Mouse (Mus musculus) neural tube, embryonic 12.5 days (tissue): Measurements from ENCODE around the gene P2rx5. TPM values are rescaled to one million over a fixed set of nuclear protein-coding genes. Genes with fewer than 3 reads are reported as not detected.

Experiments used
- ATAC-seq: fragments of 200-750 bp; cut with Nextera tagmentation; 2 replicates; pipeline ENCODE4 v1.8.0; 2017; ENCODE audit warnings: low read depth, mild to moderate bottlenecking, moderate TSS enrichment, moderate library complexity; ENCODE audit not compliant: low FRiP score
- H3K27ac ChIP-seq: fragments of 300-500 bp; sonication (generic); 2 replicates; pipeline ENCODE4 v1.5.1; 2016
- H3K27me3 ChIP-seq: fragments of 300-500 bp; sonication (generic); replicated peaks from 2 replicates; pipeline ENCODE4 v1.6.1; 2016; ENCODE audit warnings: mild to moderate bottlenecking
- H3K36me3 ChIP-seq: fragments of 300-500 bp; sonication (generic); 2 replicates; pipeline ENCODE4 v1.6.1; 2016; ENCODE audit warnings: mild to moderate bottlenecking
- H3K4me1 ChIP-seq: fragments of 300-500 bp; sonication (generic); 2 replicates; pipeline ENCODE4 v1.6.1; 2016
- H3K4me2 ChIP-seq: fragments of 300-500 bp; sonication (generic); replicated peaks from 2 replicates; pipeline ENCODE4 v1.6.1; 2016; ENCODE audit warnings: mild to moderate bottlenecking
- H3K4me3 ChIP-seq: fragments of 300-500 bp; sonication (generic); 2 replicates; pipeline ENCODE4 v1.5.1; 2016
- H3K9ac ChIP-seq: fragments of 300-500 bp; sonication (generic); 2 replicates; pipeline ENCODE4 v1.6.1; 2016; ENCODE audit warnings: mild to moderate bottlenecking
- H3K9me3 ChIP-seq: fragments of 300-500 bp; sonication (generic); 2 replicates; pipeline ENCODE4 v1.6.1; 2016; ENCODE audit warnings: mild to moderate bottlenecking
- WGBS: fragments of 180-500 bp; shearing (Covaris S2); methylation state at CpG from one replicate; pipeline ENCODE4 v1.1.7; 2016; 5-methylcytosine and 5-hydroxymethylcytosine counted together
- polyA plus RNA-seq: library from polyadenylated mRNA; unstranded; fragments of >200 nt; fragmentation: Nextera tagmentation; extraction: Ambion mirVana; gene quantifications from 2 replicates; pipeline ENCODE4 v1.2.1, GENCODE M21; 2016

Gene P2rx5
- 0.22 and 0.30 TPM in 2 replicates for polyA plus RNA-seq

DNA sequence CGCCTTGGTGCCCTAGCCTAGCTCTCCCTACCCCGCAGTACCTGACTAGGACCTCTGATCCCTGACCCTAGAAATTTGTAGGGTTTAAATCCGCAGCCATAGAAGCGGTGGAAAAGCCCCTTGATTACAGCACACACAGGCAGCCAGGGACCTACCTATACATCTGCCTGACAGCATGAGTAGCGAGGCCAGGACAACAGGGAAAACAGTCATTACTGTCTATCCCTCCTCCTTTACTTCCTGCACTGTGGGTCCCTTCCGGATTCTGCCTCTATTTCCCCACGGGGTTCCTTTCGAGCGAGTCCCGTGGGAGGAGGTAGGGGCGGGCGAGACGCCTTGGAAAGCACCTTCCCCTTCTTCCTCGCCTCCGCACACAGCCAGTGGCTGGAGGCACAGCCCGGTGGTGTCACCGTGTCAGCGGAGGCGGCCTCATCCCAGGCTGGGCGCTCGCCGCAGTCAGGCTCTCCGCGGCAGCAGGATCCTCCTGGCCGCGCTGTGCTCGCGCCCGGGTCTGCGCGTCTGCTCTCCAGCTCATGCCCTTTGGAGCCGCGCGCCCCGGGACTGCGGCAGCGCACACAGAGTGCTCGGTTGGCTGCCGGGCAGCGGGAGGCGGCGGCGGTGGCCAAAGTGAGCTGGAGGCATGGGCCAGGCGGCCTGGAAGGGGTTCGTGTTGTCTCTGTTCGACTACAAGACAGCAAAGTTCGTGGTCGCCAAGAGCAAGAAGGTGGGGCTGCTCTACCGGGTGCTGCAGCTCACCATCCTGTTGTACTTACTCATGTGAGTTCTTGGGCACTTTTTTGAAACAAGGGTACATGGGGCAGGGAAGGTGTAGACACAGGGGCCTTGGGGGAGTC is at the start of gene P2rx5:
P2rx5 (plus strand) TSS at position 465 of the 854 bp plus-strand sequence.
- H3K36me3 ChIP-seq = no peaks in the 10 kb centered on the region
- whole genome bisulfite sequencing = 2% methylated on average over 49 of the region's 49 CpGs
- no peak within 1 kb of the TSS for H3K27ac ChIP-seq
- H3K4me1 ChIP-seq = 0 out of 2 replicates have a peak, but pooled peaks cover 4% of the 10 kb centered on the region
- ATAC-seq = 0 out of 2 replicates have a peak, but pooled peaks have one; percentile 48
- peaks cover 23% of the 10 kb centered on the region for H3K27me3 ChIP-seq
- peak within 1 kb of the TSS; percentile 75 for H3K4me2 ChIP-seq
- no peaks in the 10 kb centered on the region for H3K9me3 ChIP-seq
- peak within 1 kb of the TSS; percentile 36 for H3K4me3 ChIP-seq
- peak within 1 kb of the TSS; percentile 45 for H3K9ac ChIP-seq

DNA sequence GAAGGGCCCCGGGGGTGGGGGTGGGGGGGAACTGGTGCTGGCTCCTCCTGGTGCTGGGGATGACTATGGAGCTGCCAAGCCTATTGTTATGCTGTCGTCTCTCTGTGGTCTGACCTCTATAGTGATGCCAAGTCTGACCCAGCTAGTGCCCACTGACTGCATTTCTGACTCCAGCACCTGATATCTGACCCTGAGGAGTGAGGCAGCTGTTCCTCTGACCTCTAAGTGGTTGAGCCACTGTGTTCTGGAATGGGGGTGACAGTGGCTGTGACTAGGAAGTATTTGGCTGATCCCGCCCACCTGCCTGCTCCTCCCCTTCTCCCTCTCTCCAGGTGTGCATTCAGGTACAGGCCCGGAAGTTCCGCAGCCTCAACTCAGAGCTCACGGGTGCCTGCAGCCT is 48.8 kb upstream of the P2rx5 start:
- H3K36me3 ChIP-seq = no peaks in the 10 kb centered on the region
- no peaks in the 10 kb centered on the region for H3K27me3 ChIP-seq
- no peak overlapping the region for H3K9ac ChIP-seq
- no peaks in the 10 kb centered on the region for H3K9me3 ChIP-seq
- no peak overlapping the region for H3K4me2 ChIP-seq
- no peak for ATAC-seq
- H3K27ac ChIP-seq = no peak overlapping the region
- 71% methylated on average over 6 of the region's 6 CpGs for WGBS
- no peaks in the 10 kb centered on the region for H3K4me1 ChIP-seq
- no peak overlapping the region for H3K4me3 ChIP-seq

DNA sequence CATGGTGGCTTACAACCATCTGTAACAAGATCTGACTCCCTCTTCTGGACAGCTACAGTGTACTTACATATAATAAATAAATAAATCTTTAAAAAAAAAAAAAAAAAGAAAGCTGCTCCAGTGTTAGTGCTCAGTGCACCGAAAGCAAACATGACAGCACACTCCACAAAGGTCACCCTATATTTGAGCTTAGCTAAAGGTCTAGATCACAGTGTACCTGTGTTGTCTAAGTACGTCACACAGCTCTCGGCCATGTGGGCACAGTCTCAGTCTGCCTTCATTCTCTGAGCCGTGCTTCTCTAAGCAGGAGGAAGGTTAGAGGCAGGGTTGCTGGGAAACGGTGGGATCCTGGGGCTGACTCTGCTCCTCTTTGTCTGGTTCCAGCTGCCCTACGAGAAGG is 33.7 kb upstream of the P2rx5 start:
- 95% methylated on average over 6 of the region's 6 CpGs for WGBS
- Histone ChIP-seq H3K36me3 (peaks cover 5% of the 10 kb centered on the region; the same call in 1 of the 2 replicates), H3K27ac (no peak overlapping the region), H3K4me1 (no peaks in the 10 kb centered on the region), H3K9me3 (no peaks in the 10 kb centered on the region), H3K4me3 (no peak overlapping the region), H3K4me2 (no peak overlapping the region), H3K27me3 (no peaks in the 10 kb centered on the region), H3K9ac (no peak overlapping the region)
- no peak for ATAC-seq

DNA sequence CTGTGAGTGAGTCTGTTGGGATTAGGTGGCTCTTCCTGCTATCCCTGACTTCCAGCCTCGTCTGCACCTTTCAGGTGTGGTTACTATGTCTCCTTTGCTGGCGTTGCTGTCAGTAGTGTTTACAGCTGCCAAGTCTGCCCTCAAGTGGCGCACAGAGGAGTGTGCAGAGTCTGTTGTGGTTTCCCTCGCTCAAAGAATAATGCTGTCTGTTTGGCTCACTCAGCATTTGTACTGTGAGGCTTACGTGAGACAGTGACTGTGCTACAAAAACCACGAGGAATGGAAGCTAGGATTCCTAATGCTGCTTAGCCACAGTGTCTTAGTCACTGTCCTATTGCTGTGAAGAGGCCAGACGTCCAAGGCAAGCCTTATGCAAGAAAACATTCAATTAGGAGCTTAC is 29.2 kb upstream of the P2rx5 start:
- Histone ChIP-seq H3K27me3 (no peaks in the 10 kb centered on the region), H3K4me1 (peaks cover 10% of the 10 kb centered on the region), H3K27ac (no peak overlapping the region), H3K4me3 (no peak overlapping the region), H3K9me3 (no peaks in the 10 kb centered on the region), H3K4me2 (no peak overlapping the region), H3K36me3 (peaks cover 28% of the 10 kb centered on the region), H3K9ac (no peak overlapping the region)
- ATAC-seq = no peak
- WGBS = 86% methylated on average over 7 of the region's 7 CpGs

DNA sequence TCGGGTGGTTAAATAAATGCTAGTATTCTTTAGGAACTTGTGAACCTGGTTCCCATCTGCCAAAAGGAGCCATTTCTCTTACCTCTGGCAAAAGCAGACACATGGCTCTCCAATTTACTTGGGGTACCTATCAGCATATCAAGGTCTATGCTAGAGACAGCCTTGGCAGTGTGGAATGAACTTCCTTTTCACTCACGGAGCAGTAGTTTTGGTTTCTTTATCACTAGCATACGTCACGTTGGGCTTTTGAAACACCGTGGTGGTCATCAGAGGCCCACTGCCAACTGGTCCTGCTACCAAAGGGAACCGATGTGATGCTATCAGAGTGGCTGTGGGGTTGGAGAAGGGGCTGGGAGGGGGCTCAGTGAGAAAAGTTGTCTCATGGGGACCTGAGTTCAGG is 27.2 kb upstream of the P2rx5 start:
- peaks cover 27% of the 10 kb centered on the region for H3K4me1 ChIP-seq
- H3K4me2 ChIP-seq = no peak overlapping the region
- H3K9me3 ChIP-seq = no peaks in the 10 kb centered on the region
- H3K4me3 ChIP-seq = no peak overlapping the region
- 98% methylated on average over 6 of the region's 6 CpGs for WGBS
- no peak overlapping the region for H3K27ac ChIP-seq
- H3K9ac ChIP-seq = no peak overlapping the region
- H3K36me3 ChIP-seq = peaks cover 24% of the 10 kb centered on the region
- ATAC-seq = no peak
- no peaks in the 10 kb centered on the region for H3K27me3 ChIP-seq

DNA sequence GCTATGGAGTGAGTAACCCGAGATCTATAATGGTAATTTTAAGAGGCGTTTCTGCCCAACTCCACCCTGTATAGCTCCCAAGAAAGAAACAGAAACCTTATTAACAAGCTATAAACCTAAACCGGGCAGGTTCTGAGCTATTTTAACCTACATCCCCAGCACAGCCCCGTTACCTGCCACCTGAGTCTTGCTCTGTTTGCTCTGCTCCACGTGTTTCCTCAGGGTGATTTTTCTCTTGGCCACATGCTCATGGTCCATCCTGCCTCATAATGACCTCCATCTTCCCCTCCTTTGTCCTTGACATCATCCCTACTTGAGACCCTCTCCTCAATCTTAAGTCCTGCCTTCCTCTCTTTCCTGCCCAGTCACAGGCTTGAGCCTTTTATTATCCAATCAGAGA is 26.0 kb upstream of the P2rx5 start:
- peak overlapping the region; percentile 30 for H3K4me2 ChIP-seq

DNA sequence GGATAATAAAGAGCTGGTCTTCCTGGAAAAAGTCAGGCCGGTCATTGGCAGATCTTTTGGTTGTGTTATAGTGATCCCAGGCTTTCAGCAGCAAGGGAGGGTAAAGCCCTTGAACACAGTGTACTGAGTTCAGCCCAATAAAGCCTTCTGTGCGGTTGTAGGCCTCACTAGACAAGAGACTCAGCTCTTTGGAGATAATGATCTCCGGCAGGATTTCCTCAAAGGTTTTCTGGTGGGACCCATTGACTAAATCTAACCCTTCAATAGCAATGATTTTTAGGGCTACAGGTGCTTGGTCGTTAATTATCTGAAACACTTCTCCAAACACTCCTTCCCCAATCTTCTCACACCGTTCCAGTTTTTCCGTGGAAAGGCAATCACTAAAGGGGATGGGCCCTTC is 23.6 kb upstream of the P2rx5 start:
- Histone ChIP-seq H3K36me3 (peaks cover 24% of the 10 kb centered on the region), H3K4me1 (peaks cover 27% of the 10 kb centered on the region), H3K27ac (no peak overlapping the region), H3K4me2 (peak overlapping the region; percentile 85), H3K4me3 (peak overlapping the region; percentile 82; the same call in 1 of the 2 replicates), H3K9me3 (no peaks in the 10 kb centered on the region), H3K27me3 (no peaks in the 10 kb centered on the region), H3K9ac (0 out of 2 replicates have a peak overlapping the region, but pooled peaks have one; percentile 10)
- WGBS = 63% methylated on average over 6 of the region's 6 CpGs
- ATAC-seq = no peak

More for the DNA sequence above, 26.0 kb upstream of the P2rx5 start:
- Histone ChIP-seq H3K4me3 (no peak overlapping the region), H3K27me3 (no peaks in the 10 kb centered on the region), H3K4me1 (peaks cover 27% of the 10 kb centered on the region), H3K36me3 (peaks cover 24% of the 10 kb centered on the region), H3K27ac (no peak overlapping the region), H3K9ac (no peak overlapping the region), H3K9me3 (no peaks in the 10 kb centered on the region)
- no peak for ATAC-seq
- WGBS = 91% methylated on average over 5 of the region's 5 CpGs

DNA sequence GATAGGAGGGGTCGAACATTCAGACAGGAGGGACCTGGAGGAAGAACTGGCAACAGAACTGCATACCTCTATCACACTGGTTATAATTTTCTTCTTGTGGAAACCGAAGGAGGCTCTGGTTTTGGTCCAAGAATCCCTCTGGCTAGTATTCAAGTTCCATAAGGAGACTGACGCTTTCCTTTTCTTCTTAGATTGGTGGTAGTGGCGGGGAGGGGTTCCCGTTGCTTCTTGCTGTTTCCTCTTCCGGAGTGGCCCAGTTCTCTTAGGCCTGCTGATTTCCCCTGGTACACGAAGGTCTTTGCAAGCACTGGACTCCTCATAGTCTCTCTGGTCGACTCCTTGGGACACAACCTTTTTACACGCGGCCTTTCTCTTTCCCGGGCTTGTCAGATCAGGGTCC is 23.1 kb upstream of the P2rx5 start:
- 44% methylated on average over 11 of the region's 11 CpGs for WGBS
- no peaks in the 10 kb centered on the region for H3K9me3 ChIP-seq
- no peak for ATAC-seq
- H3K4me2 ChIP-seq = peak overlapping the region; percentile 85
- no peak overlapping the region for H3K27ac ChIP-seq
- H3K36me3 ChIP-seq = peaks cover 24% of the 10 kb centered on the region
- peak overlapping the region; percentile 78 for H3K9ac ChIP-seq
- no peaks in the 10 kb centered on the region for H3K27me3 ChIP-seq
- peaks cover 27% of the 10 kb centered on the region for H3K4me1 ChIP-seq
- H3K4me3 ChIP-seq = peak overlapping the region; percentile 82

DNA sequence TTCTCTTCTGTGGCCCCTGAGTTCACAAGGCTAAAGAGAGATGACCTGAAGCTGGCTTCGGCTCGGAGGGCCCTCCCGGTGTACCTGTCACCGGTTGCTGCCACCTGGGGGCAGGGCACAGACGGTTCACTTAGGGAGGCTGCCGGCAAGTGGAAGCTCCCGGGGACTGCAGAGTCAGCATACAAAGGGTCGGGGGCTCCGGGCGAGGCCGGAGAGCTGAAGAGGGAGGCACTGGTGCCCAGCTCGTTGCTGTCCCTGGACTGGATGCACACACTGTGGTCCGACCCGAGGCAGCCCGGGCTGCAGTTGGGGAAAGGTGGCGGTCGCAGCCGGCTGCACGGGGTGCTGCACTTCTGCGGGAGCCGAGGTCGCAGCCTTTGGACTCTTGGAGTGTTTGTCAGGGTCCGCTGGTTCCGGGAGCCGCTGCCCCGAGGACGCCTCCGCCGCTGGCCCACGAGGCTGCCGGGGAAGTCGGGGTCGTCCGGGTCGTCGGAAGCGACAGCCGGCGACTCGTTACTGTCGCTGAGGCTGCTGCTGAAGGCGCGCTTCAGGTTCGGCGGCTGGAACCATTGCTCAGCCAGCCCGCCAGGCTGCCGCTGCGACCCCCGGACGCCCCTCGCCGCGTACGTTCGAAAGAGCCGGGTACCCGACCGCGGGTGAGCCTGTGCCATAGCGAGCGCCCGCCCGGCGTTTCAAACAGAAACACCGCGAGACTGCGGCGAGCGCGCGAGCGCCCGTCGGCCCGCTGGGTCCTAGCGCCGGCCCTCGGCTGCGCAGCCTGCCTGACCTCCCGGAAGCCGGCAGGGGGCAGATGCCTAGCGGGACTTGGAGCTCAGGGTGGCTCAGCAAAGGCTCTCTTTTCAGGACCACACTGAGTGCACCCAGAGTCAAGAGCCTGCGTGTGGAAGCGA is 22.4 kb upstream of the P2rx5 start, which contains the start of gene Haspin:
Haspin (minus strand) TSS at position 704 of the 911 bp plus-strand sequence.
- peak; percentile 91 for ATAC-seq
- Histone ChIP-seq H3K4me1 (peaks cover 27% of the 10 kb centered on the region), H3K4me3 (peak within 1 kb of the TSS; percentile 82), H3K9me3 (no peaks in the 10 kb centered on the region), H3K9ac (peak within 1 kb of the TSS; percentile 78), H3K4me2 (peak within 1 kb of the TSS; percentile 85), H3K27ac (no peak within 1 kb of the TSS), H3K36me3 (peaks cover 16% of the 10 kb centered on the region), H3K27me3 (no peaks in the 10 kb centered on the region)
- under 1% methylated on average over 84 of the region's 84 CpGs for WGBS

DNA sequence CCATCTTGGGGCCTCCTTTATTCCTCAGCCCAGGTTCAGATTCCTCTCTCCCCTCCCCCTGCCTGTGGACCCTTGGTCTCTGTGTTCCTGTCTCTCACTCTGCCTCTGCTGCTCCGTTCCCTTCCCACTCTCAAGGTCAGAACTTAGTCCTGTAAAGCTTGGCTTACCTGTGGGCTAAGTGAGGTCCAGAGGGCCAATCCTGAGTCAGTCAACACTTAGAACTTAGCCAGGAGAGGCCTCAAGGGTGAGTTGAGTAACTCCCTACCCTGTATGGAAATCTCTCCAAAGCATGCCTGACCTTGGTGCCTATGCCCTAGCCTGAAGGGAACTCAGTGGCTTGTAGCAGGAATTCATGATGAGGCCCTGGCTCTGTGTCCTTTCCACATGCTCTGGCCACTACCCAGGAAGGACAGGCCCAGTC is 15.9 kb upstream of the P2rx5 start:
- Histone ChIP-seq H3K27me3 (no peaks in the 10 kb centered on the region), H3K4me3 (no peak overlapping the region), H3K4me1 (no peaks in the 10 kb centered on the region), H3K4me2 (no peak overlapping the region), H3K9ac (no peak overlapping the region), H3K9me3 (no peaks in the 10 kb centered on the region), H3K36me3 (no peaks in the 10 kb centered on the region), H3K27ac (no peak overlapping the region)
- no peak for ATAC-seq
- 86% methylated on average over 1 of the region's 1 CpGs for WGBS

DNA sequence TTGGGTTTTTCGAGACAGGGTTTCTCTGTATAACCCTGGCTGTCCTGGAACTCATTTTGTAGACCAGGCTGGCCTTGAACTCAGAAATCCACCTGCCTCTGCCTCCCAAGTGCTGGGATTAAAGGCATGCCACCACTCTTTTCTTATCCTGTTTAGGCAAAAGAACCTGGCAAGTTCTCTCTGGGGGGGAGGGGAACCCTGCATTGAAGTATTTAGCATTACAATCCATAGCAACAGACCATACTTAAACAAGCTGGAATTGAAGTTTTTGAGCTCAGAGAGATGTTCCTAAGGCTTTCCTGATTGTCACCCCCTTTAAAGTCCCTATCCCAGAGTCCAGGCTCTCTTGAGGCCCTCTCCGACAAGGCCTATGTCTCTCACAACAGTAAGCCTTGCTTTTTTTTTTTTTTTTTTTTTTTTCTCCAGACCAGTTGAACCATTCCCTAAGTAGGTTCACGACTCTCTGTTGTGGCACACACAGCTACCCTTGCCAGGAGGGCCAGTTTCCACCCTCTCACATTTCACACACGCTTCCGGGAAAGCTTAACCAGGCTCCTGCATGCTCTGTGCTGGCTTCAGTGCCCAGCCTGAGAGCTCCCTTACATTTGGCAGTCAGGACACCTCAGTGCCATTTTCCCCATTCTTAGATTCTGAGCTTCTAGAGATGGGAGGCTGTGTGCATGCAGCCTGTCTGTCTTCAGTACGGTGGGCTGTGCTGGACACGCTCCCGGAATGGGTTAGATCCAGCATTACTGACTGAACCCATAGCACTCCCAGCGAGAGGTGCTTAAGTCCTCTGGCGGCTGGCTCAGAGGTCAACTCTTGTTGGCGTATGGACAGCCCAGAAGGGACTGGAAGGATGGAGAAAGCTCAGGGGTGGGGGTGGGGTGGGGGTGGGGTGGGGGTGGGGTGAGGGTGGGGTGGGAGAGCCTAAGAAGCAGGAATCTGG is 13.9 kb upstream of the P2rx5 start:
- no peak for ATAC-seq
- H3K9me3 ChIP-seq = no peaks in the 10 kb centered on the region
- H3K36me3 ChIP-seq = no peaks in the 10 kb centered on the region
- H3K27me3 ChIP-seq = no peaks in the 10 kb centered on the region
- no peak overlapping the region for H3K9ac ChIP-seq
- H3K4me2 ChIP-seq = no peak overlapping the region
- no peak overlapping the region for H3K27ac ChIP-seq
- 71% methylated on average over 11 of the region's 11 CpGs for WGBS
- no peaks in the 10 kb centered on the region for H3K4me1 ChIP-seq
- no peak overlapping the region for H3K4me3 ChIP-seq
